Mouse (Mus musculus): ENCODE measurements around the gene Wdr64. TPM values are rescaled to one million over a fixed set of nuclear protein-coding genes. Genes with fewer than 3 reads are reported as not detected.
A peak's percentile ranks its signal among the peaks of the same experiment; 100 is the strongest.

The Wdr64 gene
- total and polyA plus RNA-seq, 3 experiments: not detected

GRCm38 (mm10) chr1:175691686-175692245 is 6.6 kb upstream of the Wdr64 start:
- dilution Hi-C loops (cut with MboI; ENCODE audit: extremely low pct_ligation_motif_present, extremely low pct_unique_long_range_greater_than_20kb, low sequenced_read_pairs): no loop called here
- in situ Hi-C loops (cut with MboI; ENCODE audit: low pct_ligation_motif_present, low pct_unique_long_range_greater_than_20kb, low sequenced_read_pairs): no loop called here
- peak; percentile 15 for DNase-seq (ENCODE audit: extremely low read depth)
- peak overlapping the region; percentile 62 for H3K9ac ChIP-seq (ENCODE audit: insufficient read depth, low read depth)
- H3K27ac ChIP-seq (ENCODE audit: insufficient read depth, low read depth): no peak overlapping the region
- peak overlapping the region; percentile 77 to 89 (median 87) for H3K4me3 ChIP-seq (replicated peaks in 1 of 3; ENCODE audit: low read depth in 2 of 3, low read length in 2 of 3, poor library complexity in 1 of 3)
- no peak for TF ChIP-seq ZMIZ1 (IDR thresholded peaks at IDR 0.05; ENCODE audit: low read depth, low read length)
- no peak for TF ChIP-seq POLR2A (IDR thresholded peaks at IDR 0.05; ENCODE audit: low read depth, low read length)
- TF ChIP-seq TBP (conservative IDR thresholded peaks at IDR 0.05; ENCODE audit: low read depth, low read length): no peak
- no peak for TF ChIP-seq MAZ (IDR thresholded peaks at IDR 0.05; ENCODE audit: low read depth, low read length)
- TF ChIP-seq SIN3A (IDR thresholded peaks at IDR 0.05; ENCODE audit: low read length): 0 out of 2 replicates have a peak, but pooled peaks have one; percentile 13
- no peak for TF ChIP-seq SMC3 (IDR thresholded peaks at IDR 0.05; ENCODE audit: low read depth, low read length)
- TF ChIP-seq ETS1 (conservative IDR thresholded peaks at IDR 0.05; ENCODE audit: low read depth, low read length): no peak
- H3K4me1 ChIP-seq (ENCODE audit: control insufficient read depth in 1 of 2, insufficient read depth in 2 of 2): peaks cover 5 to 27% of the 10 kb centered on the region in 2 experiments; a peak in 3 of 4 replicates
- H3K9me3 ChIP-seq (replicated peaks; ENCODE audit: low read length): no peaks in the 10 kb centered on the region
- H3K36me3 ChIP-seq (replicated peaks in 1 of 2; ENCODE audit: control insufficient read depth in 1 of 2, insufficient read depth in 1 of 2, low read length in 1 of 2): peaks cover 0 to 15% of the 10 kb centered on the region in 2 experiments
- no peaks in the 10 kb centered on the region for H3K27me3 ChIP-seq (replicated peaks)
- H3K4me2 ChIP-seq (ENCODE audit: insufficient read depth, low read depth, poor library complexity, severe bottlenecking): peak overlapping the region; percentile 97
- H3K79me2 ChIP-seq (replicated peaks; ENCODE audit: control insufficient read depth, extremely low read depth, insufficient read depth, poor library complexity, severe bottlenecking): no peaks in the 10 kb centered on the region

DNA sequence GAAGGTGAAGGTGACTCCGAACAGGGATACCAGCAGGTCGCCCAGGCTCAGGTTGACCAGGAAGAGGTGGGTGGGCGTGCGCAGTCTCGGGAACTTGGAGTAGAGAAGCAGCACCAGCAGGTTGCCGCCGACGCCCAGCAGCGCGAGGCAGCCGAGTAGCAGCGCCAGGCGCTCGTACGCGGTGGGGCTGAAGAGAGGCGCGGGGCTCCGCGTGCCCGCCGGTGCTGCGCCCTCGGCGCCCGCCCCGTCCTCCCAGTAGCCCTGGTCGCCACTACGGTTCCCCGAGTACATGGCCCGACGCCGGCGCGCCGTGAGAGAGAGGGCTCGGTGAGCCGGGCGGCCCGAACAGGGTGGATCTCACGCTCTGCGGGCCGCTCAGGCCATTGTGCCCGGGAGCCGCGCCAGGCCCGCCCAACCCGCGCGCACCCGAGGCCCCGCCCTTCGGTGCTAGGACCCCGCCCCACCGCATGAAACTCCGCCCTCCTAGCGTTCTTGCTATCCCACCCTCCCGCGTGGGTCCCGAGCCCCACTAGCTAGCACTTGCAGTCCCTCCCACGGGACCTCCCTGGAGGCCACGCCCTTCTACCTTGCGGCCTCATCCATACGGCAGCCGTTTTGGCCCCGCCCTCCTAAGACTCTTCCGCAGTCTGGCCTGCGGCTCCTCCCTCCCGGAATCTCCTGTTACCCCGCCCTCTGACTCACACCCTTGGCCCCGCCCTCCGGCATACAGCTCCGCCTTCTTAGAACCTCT is 6.0 kb upstream of the Wdr64 start, which contains the start of the genes Opn3 and Chml:
Gene Opn3, minus strand, starts transcription at position 531 of the 751 bp plus-strand sequence.
Gene Chml, minus strand, starts transcription at position 656 of the 751 bp plus-strand sequence.
- TF ChIP-seq NELFE (IDR thresholded peaks at IDR 0.05; ENCODE audit: low read depth, low read length): peak; percentile 89
- TF ChIP-seq TCF12 (IDR thresholded peaks at IDR 0.05; ENCODE audit: low read depth, low read length): peak; percentile 78
- TF ChIP-seq TBP (conservative IDR thresholded peaks at IDR 0.05; ENCODE audit: low read depth, low read length): 0 out of 2 replicates have a peak, but pooled peaks have one; percentile 15
- TF ChIP-seq NRF1 (IDR thresholded peaks at IDR 0.05; ENCODE audit: low read depth, low read length): peak; percentile 23; the same call in 1 of the 2 replicates
- TF ChIP-seq ELF1 (IDR thresholded peaks at IDR 0.05; ENCODE audit: low read depth, low read length): peak; percentile 90
- no peak for TF ChIP-seq ETS1 (conservative IDR thresholded peaks at IDR 0.05; ENCODE audit: low read depth, low read length)
- 0 out of 2 replicates have a peak, but pooled peaks have one; percentile 13 for TF ChIP-seq MAX (IDR thresholded peaks at IDR 0.05; ENCODE audit: low read length)
- peak; percentile 89 for TF ChIP-seq POLR2A (IDR thresholded peaks at IDR 0.05; ENCODE audit: low read depth, low read length)
- TF ChIP-seq MXI1 (IDR thresholded peaks at IDR 0.05; ENCODE audit: low read depth, low read length): peak; percentile 25; the same call in 1 of the 2 replicates
- peak; percentile 3; the same call in 1 of the 2 replicates for TF ChIP-seq IRF4 (IDR thresholded peaks at IDR 0.05; ENCODE audit: low read depth, low read length)
- TF ChIP-seq SIN3A (IDR thresholded peaks at IDR 0.05; ENCODE audit: low read length): no peak
- no peak for TF ChIP-seq PAX5 (IDR thresholded peaks at IDR 0.05; ENCODE audit: low read length)
- peak; percentile 79 for TF ChIP-seq ZMIZ1 (IDR thresholded peaks at IDR 0.05; ENCODE audit: low read depth, low read length)
- peak within 1 kb of the TSS; percentile 97 for H3K4me2 ChIP-seq (ENCODE audit: insufficient read depth, low read depth, poor library complexity, severe bottlenecking)
- H3K4me1 ChIP-seq (ENCODE audit: control insufficient read depth in 1 of 2, insufficient read depth in 2 of 2): peaks cover 5 to 27% of the 10 kb centered on the region in 2 experiments; a peak in 3 of 4 replicates
- H3K9ac ChIP-seq (ENCODE audit: insufficient read depth, low read depth): peak within 1 kb of the TSS; percentile 62
- H3K9me3 ChIP-seq (replicated peaks; ENCODE audit: low read length): no peaks in the 10 kb centered on the region
- H3K79me2 ChIP-seq (replicated peaks; ENCODE audit: control insufficient read depth, extremely low read depth, insufficient read depth, poor library complexity, severe bottlenecking): no peaks in the 10 kb centered on the region
- peak; percentile 99 for DNase-seq (ENCODE audit: extremely low read depth)
- in situ Hi-C loops (cut with MboI; ENCODE audit: low pct_ligation_motif_present, low pct_unique_long_range_greater_than_20kb, low sequenced_read_pairs) (no loop called here), dilution Hi-C loops (cut with MboI; ENCODE audit: extremely low pct_ligation_motif_present, extremely low pct_unique_long_range_greater_than_20kb, low sequenced_read_pairs) (no loop called here)
- H3K36me3 ChIP-seq (replicated peaks in 1 of 2; ENCODE audit: control insufficient read depth in 1 of 2, insufficient read depth in 1 of 2, low read length in 1 of 2): peaks cover 0 to 8% of the 10 kb centered on the region in 2 experiments
- peak within 1 kb of the TSS; percentile 77 to 89 (median 87) for H3K4me3 ChIP-seq (replicated peaks in 1 of 3; ENCODE audit: low read depth in 2 of 3, low read length in 2 of 3, poor library complexity in 1 of 3)
- H3K27me3 ChIP-seq (replicated peaks): no peaks in the 10 kb centered on the region
- H3K27ac ChIP-seq (ENCODE audit: insufficient read depth, low read depth): no peak within 1 kb of the TSS

Measured in CH12.LX (cell line).